16 mouse cellular contexts compared by ENCODE assay signal in genomic region chr14:22844006-22844405, GRCm38 (mm10).
DNase-seq lines count a peak whose midpoint lies in the region; ATAC-seq and TF ChIP-seq lines count a peak whose summit lies in the region.
"Had no signal": no experiment of that assay in that cellular context is flagged by ENCODE, and none has a peak within 500 bp of the region (broad histone marks: within the 10 kb centered on the region; RNA-seq: fewer than 3 reads in every experiment).

No protein-coding gene starts in this region.

- TF ChIP-seq CTCF in forebrain, postnatal 0 days (IDR thresholded peaks at IDR 0.05; ENCODE audit: low read depth) = no peak
- TF ChIP-seq CTCF in brain, embryonic 14.5 days (IDR thresholded peaks at IDR 0.05; ENCODE audit: borderline replicate concordance, extremely low read depth, insufficient read depth, insufficient read length) = no peak
- TF ChIP-seq CTCF in intestine, postnatal 0 days (IDR thresholded peaks at IDR 0.05; ENCODE audit: low read depth) = no peak
- no peak for TF ChIP-seq CTCF in lung, adult 2 months (IDR thresholded peaks at IDR 0.05; ENCODE audit: insufficient read depth, low read length)

- ATAC-seq in forebrain, postnatal 0 days = peak; percentile 54; the same call in 1 of the 2 replicates
- no peak for ATAC-seq in forebrain, embryonic 12.5 days (ENCODE audit: low FRiP score)
- no peak for ATAC-seq in intestine, postnatal 0 days
- ATAC-seq: forebrain, embryonic 14.5 days; forebrain, embryonic 16.5 days had no signal

- no peaks in the 10 kb centered on the region for H3K36me3 ChIP-seq in forebrain, postnatal 0 days (ENCODE audit: insufficient read depth)
- H3K36me3 ChIP-seq in forebrain, embryonic 12.5 days (replicated peaks) = no peaks in the 10 kb centered on the region
- H3K36me3 ChIP-seq in intestine, postnatal 0 days (ENCODE audit: control insufficient read depth, insufficient read depth) = no peaks in the 10 kb centered on the region
- H3K36me3 ChIP-seq: embryonic facial prominence, embryonic 10.5 days; embryonic facial prominence, embryonic 12.5 days had no signal

- no peak overlapping the region for H3K4me2 ChIP-seq in forebrain, postnatal 0 days (ENCODE audit: low read depth)
- H3K4me2 ChIP-seq in forebrain, embryonic 12.5 days = no peak overlapping the region
- no peak overlapping the region for H3K4me2 ChIP-seq in intestine, postnatal 0 days (replicated peaks; ENCODE audit: low read depth)
- H3K4me2 ChIP-seq: embryonic facial prominence, embryonic 12.5 days had no signal

- TF ChIP-seq POLR2A in brain, embryonic 14.5 days (IDR thresholded peaks at IDR 0.05; ENCODE audit: borderline replicate concordance, extremely low read depth, insufficient read depth, insufficient read length, poor library complexity, severe bottlenecking) = no peak
- TF ChIP-seq POLR2A in lung, adult 2 months (IDR thresholded peaks at IDR 0.05; ENCODE audit: borderline replicate concordance, extremely low read depth, low read depth, low read length) = no peak

- H3K9ac ChIP-seq in forebrain, postnatal 0 days = no peak overlapping the region
- H3K9ac ChIP-seq in forebrain, embryonic 12.5 days = no peak overlapping the region
- H3K9ac ChIP-seq in intestine, postnatal 0 days (ENCODE audit: low read depth, low read length) = no peak overlapping the region
- H3K9ac ChIP-seq: embryonic facial prominence, embryonic 12.5 days had no signal

- no peaks in the 10 kb centered on the region for H3K9me3 ChIP-seq in forebrain, postnatal 0 days (ENCODE audit: low read length)
- H3K9me3 ChIP-seq in forebrain, embryonic 12.5 days = no peaks in the 10 kb centered on the region
- H3K9me3 ChIP-seq in intestine, postnatal 0 days (ENCODE audit: control insufficient read depth) = no peaks in the 10 kb centered on the region
- H3K9me3 ChIP-seq: embryonic facial prominence, embryonic 10.5 days; embryonic facial prominence, embryonic 12.5 days had no signal

- no peak overlapping the region for H3K4me3 ChIP-seq in forebrain, postnatal 0 days (ENCODE audit: low read depth, low read length)
- H3K4me3 ChIP-seq in forebrain, embryonic 12.5 days (replicated peaks) = no peak overlapping the region
- no peak overlapping the region for H3K4me3 ChIP-seq in intestine, postnatal 0 days (ENCODE audit: low read depth, low read length)
- H3K4me3 ChIP-seq in lung, adult 2 months (replicated peaks; ENCODE audit: extremely low read depth, low read depth, low read length) = no peak overlapping the region
- H3K4me3 ChIP-seq: embryonic facial prominence, embryonic 10.5 days; embryonic facial prominence, embryonic 12.5 days had no signal

- H3K27ac ChIP-seq in forebrain, postnatal 0 days (ENCODE audit: low read depth, low read length) = no peak overlapping the region
- H3K27ac ChIP-seq in forebrain, embryonic 12.5 days = no peak overlapping the region
- no peak overlapping the region for H3K27ac ChIP-seq in intestine, postnatal 0 days (ENCODE audit: low read depth, low read length)
- H3K27ac ChIP-seq: embryonic facial prominence, embryonic 10.5 days; embryonic facial prominence, embryonic 12.5 days had no signal

- no peaks in the 10 kb centered on the region for H3K27me3 ChIP-seq in forebrain, postnatal 0 days (ENCODE audit: insufficient read depth, low read length)
- no peaks in the 10 kb centered on the region for H3K27me3 ChIP-seq in forebrain, embryonic 12.5 days
- H3K27me3 ChIP-seq in intestine, postnatal 0 days (replicated peaks; ENCODE audit: control insufficient read depth, insufficient read depth, low read length) = no peaks in the 10 kb centered on the region
- H3K27me3 ChIP-seq: embryonic facial prominence, embryonic 12.5 days had no signal

- no peaks in the 10 kb centered on the region for H3K4me1 ChIP-seq in forebrain, postnatal 0 days (ENCODE audit: insufficient read depth)
- H3K4me1 ChIP-seq in forebrain, embryonic 12.5 days = no peaks in the 10 kb centered on the region
- H3K4me1 ChIP-seq in intestine, postnatal 0 days (replicated peaks; ENCODE audit: control insufficient read depth, insufficient read depth, low read length) = no peaks in the 10 kb centered on the region
- no peaks in the 10 kb centered on the region for H3K4me1 ChIP-seq in lung, adult 2 months (ENCODE audit: control insufficient read depth, insufficient read depth, low read length)
- H3K4me1 ChIP-seq: embryonic facial prominence, embryonic 10.5 days; embryonic facial prominence, embryonic 12.5 days had no signal

- DNase-seq in forebrain, postnatal 0 days = no peak
- DNase-seq in brain, embryonic 14.5 days (ENCODE audit: low read depth) = peak; percentile 31
- DNase-seq in lung, adult 2 months = no peak
- DNase-seq: adrenal gland, adult 2 months; adrenal gland, postnatal 10 days; cerebellum, adult 11-12 months; cerebellum, adult 2 months; cerebellum, adult 9-10 months; cerebellum, postnatal 10 days; cerebellum, postnatal 25 days had no signal
